Mouse (Mus musculus): ENCODE results near the gene Phf21a.

Gene Phf21a

DNA sequence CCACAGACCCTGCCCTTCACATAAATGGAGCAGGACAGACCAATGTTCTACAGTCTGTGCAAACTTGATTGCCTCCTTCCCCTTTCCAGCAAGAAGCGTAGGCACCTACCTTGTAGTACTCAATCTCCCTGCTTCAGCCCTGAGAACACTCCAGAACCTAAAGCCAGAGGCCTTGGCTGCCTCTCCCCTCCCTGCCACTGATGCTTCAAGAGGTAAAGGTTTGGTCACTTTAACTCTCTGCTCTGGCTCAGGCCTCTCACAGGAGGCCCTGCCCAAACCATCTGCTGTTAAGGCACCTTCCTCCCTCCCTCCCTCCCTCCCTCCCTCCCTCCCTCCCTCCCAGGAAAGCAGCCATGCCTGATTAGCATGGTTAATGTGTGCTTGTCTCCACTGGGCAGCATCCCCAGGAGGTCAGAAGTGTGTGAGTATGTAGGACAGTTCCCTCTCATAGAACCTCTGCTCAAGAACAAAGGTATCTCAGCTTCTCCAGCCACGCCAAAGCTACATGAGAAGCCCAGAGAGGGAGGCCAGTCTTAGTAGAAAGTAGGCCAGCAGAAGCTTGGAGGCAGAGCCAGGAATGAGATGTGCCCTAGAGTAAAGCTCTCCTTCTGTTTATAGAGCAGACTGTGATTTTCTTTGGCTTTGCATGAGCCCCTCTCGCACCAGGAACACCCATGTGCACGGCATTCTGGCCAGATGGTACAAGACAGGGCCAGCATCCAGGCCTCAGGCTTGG is 309.8 kb downstream of the Phf21a start:
- no peak for DNase-seq (ENCODE audit: low read depth, low spot score)

DNA sequence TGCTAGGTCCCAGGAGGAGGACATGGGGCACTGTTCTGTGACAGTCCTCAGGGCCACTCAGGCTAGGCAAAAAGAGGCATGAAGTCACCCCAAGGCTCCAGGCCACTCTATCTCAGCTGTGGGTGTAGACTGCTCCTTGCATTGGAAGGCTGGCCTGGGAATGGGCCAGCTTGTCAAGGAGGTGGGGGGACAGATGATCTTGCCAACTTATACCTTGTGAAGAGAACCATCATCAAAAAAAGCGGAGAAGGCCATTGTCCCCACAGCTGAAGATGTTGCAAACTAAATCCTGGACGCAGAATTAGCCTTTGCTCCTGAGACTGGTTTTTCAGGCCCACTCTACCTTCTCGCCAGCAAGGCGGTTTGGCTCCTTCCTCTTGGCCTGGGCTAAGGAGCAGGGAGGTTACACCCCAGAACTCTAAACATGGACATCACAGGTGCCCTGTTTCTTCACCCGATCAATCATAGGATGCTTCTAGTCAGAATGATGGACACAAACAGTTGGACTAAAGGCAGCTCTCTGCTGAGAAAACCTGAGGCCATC is 310.9 kb downstream of the Phf21a start:
- DNase-seq (ENCODE audit: low read depth, low spot score) = no peak

DNA sequence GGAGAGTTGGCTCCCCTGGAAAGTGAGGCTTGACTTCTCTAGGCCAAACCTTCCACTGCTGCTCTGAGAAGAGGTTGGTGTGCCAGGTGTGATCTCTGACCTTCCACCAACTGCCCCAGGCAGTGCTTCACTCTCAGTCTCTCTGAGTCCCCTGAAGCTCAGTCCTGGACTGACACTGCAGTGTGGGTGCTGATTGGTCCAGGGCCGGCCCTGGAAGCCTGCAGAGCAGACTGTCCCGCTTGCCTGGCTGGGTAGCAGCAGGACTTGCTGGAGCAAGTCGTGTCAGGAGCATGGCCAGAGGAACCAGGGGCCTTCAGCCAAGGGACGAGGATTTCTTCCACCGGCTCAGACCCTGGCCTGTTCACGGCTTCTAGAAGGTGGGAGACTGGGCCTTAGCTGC is 311.8 kb downstream of the Phf21a start:
- no peak for DNase-seq (ENCODE audit: low read depth, low spot score)

DNA sequence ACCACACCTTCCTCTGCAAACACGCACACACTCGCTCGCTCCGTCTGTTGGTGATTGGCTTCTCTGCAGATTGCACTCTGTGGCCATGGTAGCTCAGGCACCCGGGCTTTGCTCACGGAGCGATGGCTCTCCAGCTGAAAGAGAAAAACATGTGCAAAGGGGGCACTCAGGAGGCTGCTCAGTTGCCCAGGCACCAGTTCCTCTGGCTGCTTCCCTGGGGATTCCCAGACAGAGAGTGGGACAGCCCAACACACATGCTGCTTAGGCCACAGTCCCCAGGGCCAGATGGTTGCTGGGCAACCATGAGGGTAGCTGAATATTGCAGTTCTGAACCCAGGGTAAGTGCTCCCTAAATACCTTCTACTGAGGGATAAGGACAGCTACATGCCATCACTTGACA is 312.8 kb downstream of the Phf21a start:
- DNase-seq (ENCODE audit: low read depth, low spot score) = no peak

DNA sequence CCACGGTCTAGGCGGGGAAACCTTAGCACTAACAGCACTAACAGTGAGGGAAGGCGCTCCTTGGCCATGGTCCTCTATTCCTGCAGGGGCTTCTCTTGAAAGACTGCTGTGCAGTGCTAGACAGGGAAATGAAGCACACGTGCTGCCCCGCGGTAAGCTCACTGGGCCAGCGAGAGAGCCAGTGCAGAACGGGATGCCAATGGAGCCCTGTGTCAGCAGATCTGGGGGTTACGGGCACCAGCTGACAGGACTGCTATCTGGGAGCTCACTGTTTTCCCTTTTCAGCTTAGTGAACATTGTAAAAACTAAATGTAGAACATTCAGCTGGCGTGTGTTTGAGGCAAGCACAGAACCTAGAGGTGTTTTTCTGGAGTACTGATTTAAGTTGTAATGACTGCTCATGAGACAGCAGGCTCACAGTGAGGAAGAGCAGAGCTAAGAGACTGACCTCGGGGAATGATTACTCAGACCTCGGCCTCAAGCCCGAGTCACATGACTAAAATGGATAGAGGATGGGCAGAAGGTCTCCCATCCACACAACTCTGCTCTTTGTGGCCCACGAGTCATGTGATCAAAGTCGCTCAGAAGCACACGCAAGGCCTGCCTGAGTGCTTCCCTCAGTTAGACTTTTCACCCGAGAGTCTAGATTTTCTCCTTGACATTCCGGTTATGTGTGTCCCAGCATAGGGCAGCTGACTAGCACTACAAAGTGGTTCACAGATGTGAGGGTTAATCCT is 315.6 kb downstream of the Phf21a start:
- DNase-seq (ENCODE audit: low read depth, low spot score) = no peak

DNA sequence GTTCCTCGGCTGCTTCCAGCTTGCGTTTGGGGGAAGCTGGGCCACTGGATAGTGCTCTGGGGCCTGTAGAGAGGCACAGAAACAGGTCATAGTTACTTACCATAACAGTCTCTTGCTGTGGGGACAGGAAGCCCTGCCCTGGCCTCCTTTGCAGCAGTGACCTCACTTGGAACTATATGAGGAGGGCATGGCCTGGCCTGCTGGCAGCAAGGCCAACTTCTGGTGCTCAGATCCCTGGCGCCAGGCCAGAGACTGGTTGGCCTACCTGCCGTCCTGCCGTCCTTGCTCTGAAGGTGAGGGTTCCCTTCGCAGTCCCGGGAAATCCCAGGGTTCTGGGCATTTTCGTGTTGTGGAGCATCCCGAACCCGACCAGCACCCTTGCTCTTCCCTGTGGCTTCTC is 318.8 kb downstream of the Phf21a start:
- DNase-seq (ENCODE audit: low read depth, low spot score) = no peak
